Comparison of ENCODE assay signal across 7 mouse cellular contexts in genomic region chr13:53461855-53462648, GRCm38 (mm10). TPM values are rescaled to one million over a fixed set of nuclear protein-coding genes. Genes with fewer than 3 reads are reported as not detected.
DNase-seq lines count a peak whose midpoint lies in the region; ATAC-seq and TF ChIP-seq lines count a peak whose summit lies in the region.

No protein-coding gene starts in this region.

- ATAC-seq in heart, embryonic 12.5 days (ENCODE audit: insufficient number of reproducible peaks, low FRiP score) = no peak; the same call in 1 of the 2 replicates
- no peak for ATAC-seq in midbrain, embryonic 12.5 days (ENCODE audit: low FRiP score, low read depth)

- peak overlapping the region; percentile 51 to 58 for H3K4me3 ChIP-seq in ES-E14 (ENCODE audit: insufficient read depth in 1 of 2, low read depth in 1 of 2, low read length in 2 of 2, poor library complexity in 1 of 2, severe bottlenecking in 1 of 2)
- peak overlapping the region; percentile 49 for H3K4me3 ChIP-seq in heart, embryonic 12.5 days
- peak overlapping the region; percentile 37 for H3K4me3 ChIP-seq in midbrain, embryonic 12.5 days

- peak overlapping the region; percentile 43; the same call in 1 of the 2 replicates for H3K9ac ChIP-seq in ES-E14 (ENCODE audit: insufficient read depth, low read depth, low read length, poor library complexity, severe bottlenecking)
- peak overlapping the region; percentile 67 for H3K9ac ChIP-seq in heart, embryonic 12.5 days
- H3K9ac ChIP-seq in midbrain, embryonic 12.5 days (replicated peaks) = no peak overlapping the region; the same call in 1 of the 2 replicates

- H3K27me3 ChIP-seq in heart, embryonic 12.5 days (replicated peaks) = peaks cover 58% of the 10 kb centered on the region
- H3K27me3 ChIP-seq in midbrain, embryonic 12.5 days = peaks cover 98% of the 10 kb centered on the region

- H3K4me2 ChIP-seq in heart, embryonic 12.5 days = peak overlapping the region; percentile 86
- peak overlapping the region; percentile 55 for H3K4me2 ChIP-seq in midbrain, embryonic 12.5 days (replicated peaks)

- no peaks in the 10 kb centered on the region for H3K9me3 ChIP-seq in ES-E14 (ENCODE audit: control insufficient read depth, insufficient read depth, low read depth, low read length)
- H3K9me3 ChIP-seq in heart, embryonic 12.5 days (replicated peaks) = no peaks in the 10 kb centered on the region
- H3K9me3 ChIP-seq in midbrain, embryonic 12.5 days = no peaks in the 10 kb centered on the region

- DNase-seq in ES-E14 (ENCODE audit: low read depth, low spot score) = no peak
- peak; percentile 59 for DNase-seq in adrenal gland, postnatal 14 days
- peak; percentile 32 for DNase-seq in kidney, postnatal 14 days
- no peak for DNase-seq in layer of hippocampus, postnatal 36 days
- no peak for DNase-seq in thymus, postnatal 25 days

- no peaks in the 10 kb centered on the region for H3K36me3 ChIP-seq in ES-E14 (ENCODE audit: control insufficient read depth, insufficient read depth, low read length, poor library complexity, severe bottlenecking)
- H3K36me3 ChIP-seq in heart, embryonic 12.5 days = no peaks in the 10 kb centered on the region
- H3K36me3 ChIP-seq in midbrain, embryonic 12.5 days = no peaks in the 10 kb centered on the region

- WGBS in heart, embryonic 12.5 days = under 1% methylated on average over 51 of the region's 51 CpGs
- WGBS in midbrain, embryonic 12.5 days = under 1% methylated on average over 51 of the region's 51 CpGs

- in situ Hi-C loops in ES-E14 (cut with MboI; ENCODE audit: low sequenced_read_pairs in 2 of 2, unreplicated experiment in 2 of 2) = no loop called here

- H3K4me1 ChIP-seq in ES-E14 (ENCODE audit: control insufficient read depth in 2 of 2, insufficient read depth in 2 of 2, low read length in 2 of 2, poor library complexity in 1 of 2) = peaks cover 0 to 14% of the 10 kb centered on the region in 2 experiments; a peak in 2 of 4 replicates
- peaks cover 39% of the 10 kb centered on the region for H3K4me1 ChIP-seq in heart, embryonic 12.5 days (replicated peaks)
- H3K4me1 ChIP-seq in midbrain, embryonic 12.5 days = peaks cover 33% of the 10 kb centered on the region

- 0 out of 2 replicates have a peak overlapping the region, but pooled peaks have one; percentile 41 for H3K27ac ChIP-seq in ES-E14 (ENCODE audit: insufficient read depth, low read depth, low read length, poor library complexity, severe bottlenecking)
- no peak overlapping the region for H3K27ac ChIP-seq in heart, embryonic 12.5 days (ENCODE audit: poor library complexity, severe bottlenecking)
- 0 out of 2 replicates have a peak overlapping the region, but pooled peaks have one; percentile 6 for H3K27ac ChIP-seq in midbrain, embryonic 12.5 days (replicated peaks)

TF ChIP-seq in ES-E14, 5 proteins besides CTCF, POLR2A, EP300 and RAD21:
- TF ChIP-seq CHD2 (IDR thresholded peaks at IDR 0.05; ENCODE audit: low read depth, low read length) (no peak), ZNF384 (IDR thresholded peaks at IDR 0.05; ENCODE audit: low read depth, low read length) (no peak), ZC3H11A (IDR thresholded peaks at IDR 0.05; ENCODE audit: borderline replicate concordance, low read depth, low read length) (no peak)

RNA-seq across cellular contexts. Expression of gene Msx2, which starts 10.8 kb away (rescaled TPM):
- total RNA-seq in ES-E14 (2012; rRNA removed) = 2.0 and 3.7 TPM in 2 replicates
- total RNA-seq in adrenal gland, postnatal 14 days (2021) = 0.63 and 0.68 TPM in 2 replicates
- polyA plus RNA-seq in heart, embryonic 12.5 days (2016; fragmentation: Nextera tagmentation; extraction: Ambion mirVana) = 8.7 and 9.0 TPM in 2 replicates
- polyA plus RNA-seq in midbrain, embryonic 12.5 days (2016; fragmentation: Nextera tagmentation; extraction: Ambion mirVana) = 23.7 and 36.4 TPM in 2 replicates
- total RNA-seq in layer of hippocampus, postnatal 36 days (2021) = under 1 TPM; 0.55 to 0.66 TPM

Comparison
In these comparisons a context has a peak if more than half of its experiments do, and no peak if none do; other contexts are left out.
1. DNase-seq: peak in adrenal gland, postnatal 14 days (single experiment) and kidney, postnatal 14 days (single experiment); none in ES-E14 (single experiment), layer of hippocampus, postnatal 36 days (0 of 2) and thymus, postnatal 25 days (single experiment).
2. Peak in every context shown above with its lines, with median percentiles within 50 percentile points of each other: H3K4me3 ChIP-seq.